Mouse (Mus musculus): ENCODE data around the gene Snx15. TPM values are rescaled to one million over a fixed set of nuclear protein-coding genes. Genes with fewer than 3 reads are reported as not detected.

Gene Snx15
- total RNA-seq (2014; rRNA removed) (71.4 and 84.4 TPM in 2 replicates), polyA plus RNA-seq (2015; fragmentation: Nextera tagmentation; extraction: Ambion mirVana) (60.9 and 62.7 TPM in 2 replicates)

GRCm38 (mm10) chr19:6127760-6128341 is at the start of gene Snx15:
Gene Snx15, minus strand, starts transcription at chr19:6128304.
- WGBS: under 1% methylated on average over 32 of the region's 32 CpGs
- H3K9ac ChIP-seq (replicated peaks; ENCODE audit: low read length): peak within 1 kb of the TSS; percentile 65
- ATAC-seq (peak; percentile 97), DNase-seq (ENCODE audit: low spot score) (peak; percentile 97)
- H3K4me1 ChIP-seq (ENCODE audit: insufficient read depth, low read length): no peaks in the 10 kb centered on the region
- no peaks in the 10 kb centered on the region for H3K27me3 ChIP-seq (ENCODE audit: insufficient read depth, low read length)
- 0 out of 2 replicates have a peak, but pooled peaks have one; percentile 14 for TF ChIP-seq CTCF (IDR thresholded peaks at IDR 0.05; ENCODE audit: low read depth)
- no peaks in the 10 kb centered on the region for H3K36me3 ChIP-seq (ENCODE audit: insufficient read depth, low read length)
- H3K4me3 ChIP-seq (ENCODE audit: low read length): peak within 1 kb of the TSS; percentile 51
- H3K27ac ChIP-seq: peak within 1 kb of the TSS; percentile 93
- no peaks in the 10 kb centered on the region for H3K9me3 ChIP-seq (ENCODE audit: low read length)
- peak within 1 kb of the TSS; percentile 60 for H3K4me2 ChIP-seq (ENCODE audit: low read depth, low read length)

- no peak overlapping the region for H3K4me2 ChIP-seq (ENCODE audit: low read depth, low read length)
- H3K4me3 ChIP-seq (ENCODE audit: low read length): no peak overlapping the region
- H3K4me1 ChIP-seq (ENCODE audit: insufficient read depth, low read length): no peaks in the 10 kb centered on the region
- H3K9me3 ChIP-seq (ENCODE audit: low read length): no peaks in the 10 kb centered on the region
- H3K27me3 ChIP-seq (ENCODE audit: insufficient read depth, low read length): no peaks in the 10 kb centered on the region
- H3K27ac ChIP-seq: no peak overlapping the region
- TF ChIP-seq CTCF (IDR thresholded peaks at IDR 0.05; ENCODE audit: low read depth): no peak
- ATAC-seq (peak; percentile 29; the same call in 1 of the 2 replicates), DNase-seq (ENCODE audit: low spot score) (peak; percentile 15)
- no peak overlapping the region for H3K9ac ChIP-seq (replicated peaks; ENCODE audit: low read length)
- WGBS: 35% methylated on average over 5 of the region's 5 CpGs
- H3K36me3 ChIP-seq (ENCODE audit: insufficient read depth, low read length): no peaks in the 10 kb centered on the region
These were observed 46.7 kb upstream of the Snx15 start for GRCm38 (mm10) chr19:6174771-6175170.

- Histone ChIP-seq H3K9me3 (ENCODE audit: low read length) (no peaks in the 10 kb centered on the region), H3K36me3 (ENCODE audit: insufficient read depth, low read length) (no peaks in the 10 kb centered on the region), H3K4me3 (ENCODE audit: low read length) (no peak overlapping the region), H3K9ac (replicated peaks; ENCODE audit: low read length) (no peak overlapping the region), H3K27me3 (ENCODE audit: insufficient read depth, low read length) (no peaks in the 10 kb centered on the region), H3K4me2 (ENCODE audit: low read depth, low read length) (no peak overlapping the region), H3K4me1 (ENCODE audit: insufficient read depth, low read length) (no peaks in the 10 kb centered on the region), H3K27ac (no peak overlapping the region)
- no peak for DNase-seq (ENCODE audit: low spot score)
- 81% methylated on average over 8 of the region's 8 CpGs for WGBS
- no peak for ATAC-seq
- TF ChIP-seq CTCF (IDR thresholded peaks at IDR 0.05; ENCODE audit: low read depth): no peak
These were observed 43.1 kb upstream of the Snx15 start for GRCm38 (mm10) chr19:6171215-6171614.

GRCm38 (mm10) chr19:6166750-6167149 is 38.6 kb upstream of the Snx15 start:
- no peak for TF ChIP-seq CTCF (IDR thresholded peaks at IDR 0.05; ENCODE audit: low read depth)
- H3K4me2 ChIP-seq (ENCODE audit: low read depth, low read length): no peak overlapping the region
- DNase-seq (ENCODE audit: low spot score) (no peak), ATAC-seq (no peak)
- 71% methylated on average over 4 of the region's 4 CpGs for WGBS
- H3K4me3 ChIP-seq (ENCODE audit: low read length): no peak overlapping the region
- H3K27me3 ChIP-seq (ENCODE audit: insufficient read depth, low read length): no peaks in the 10 kb centered on the region
- H3K9me3 ChIP-seq (ENCODE audit: low read length): no peaks in the 10 kb centered on the region
- H3K4me1 ChIP-seq (ENCODE audit: insufficient read depth, low read length): no peaks in the 10 kb centered on the region
- H3K36me3 ChIP-seq (ENCODE audit: insufficient read depth, low read length): no peaks in the 10 kb centered on the region
- H3K27ac ChIP-seq: no peak overlapping the region
- H3K9ac ChIP-seq (replicated peaks; ENCODE audit: low read length): no peak overlapping the region

GRCm38 (mm10) chr19:6163872-6164547 is 35.9 kb upstream of the Snx15 start:
- Histone ChIP-seq H3K9me3 (ENCODE audit: low read length) (no peaks in the 10 kb centered on the region), H3K27me3 (ENCODE audit: insufficient read depth, low read length) (no peaks in the 10 kb centered on the region), H3K9ac (replicated peaks; ENCODE audit: low read length) (no peak overlapping the region), H3K36me3 (ENCODE audit: insufficient read depth, low read length) (no peaks in the 10 kb centered on the region), H3K4me2 (ENCODE audit: low read depth, low read length) (no peak overlapping the region), H3K4me3 (ENCODE audit: low read length) (no peak overlapping the region), H3K27ac (no peak overlapping the region), H3K4me1 (ENCODE audit: insufficient read depth, low read length) (no peaks in the 10 kb centered on the region)
- 72% methylated on average over 10 of the region's 10 CpGs for WGBS
- no peak for DNase-seq (ENCODE audit: low spot score)
- no peak for TF ChIP-seq CTCF (IDR thresholded peaks at IDR 0.05; ENCODE audit: low read depth)
- ATAC-seq: no peak

- 75% methylated on average over 6 of the region's 6 CpGs for WGBS
- DNase-seq (ENCODE audit: low spot score): no peak
- Histone ChIP-seq H3K9me3 (ENCODE audit: low read length) (no peaks in the 10 kb centered on the region), H3K4me2 (ENCODE audit: low read depth, low read length) (no peak overlapping the region), H3K4me1 (ENCODE audit: insufficient read depth, low read length) (no peaks in the 10 kb centered on the region), H3K27ac (no peak overlapping the region), H3K27me3 (ENCODE audit: insufficient read depth, low read length) (no peaks in the 10 kb centered on the region), H3K36me3 (ENCODE audit: insufficient read depth, low read length) (no peaks in the 10 kb centered on the region), H3K4me3 (ENCODE audit: low read length) (no peak overlapping the region), H3K9ac (replicated peaks; ENCODE audit: low read length) (no peak overlapping the region)
- TF ChIP-seq CTCF (IDR thresholded peaks at IDR 0.05; ENCODE audit: low read depth): no peak
- 0 out of 2 replicates have a peak, but pooled peaks have one; percentile 38 for ATAC-seq
These were observed 29.1 kb upstream of the Snx15 start for GRCm38 (mm10) chr19:6157220-6157619.

- no peak for DNase-seq (ENCODE audit: low spot score)
- Histone ChIP-seq H3K9me3 (ENCODE audit: low read length) (no peaks in the 10 kb centered on the region), H3K4me1 (ENCODE audit: insufficient read depth, low read length) (no peaks in the 10 kb centered on the region), H3K9ac (replicated peaks; ENCODE audit: low read length) (no peak overlapping the region), H3K27ac (no peak overlapping the region), H3K27me3 (ENCODE audit: insufficient read depth, low read length) (no peaks in the 10 kb centered on the region), H3K4me2 (ENCODE audit: low read depth, low read length) (no peak overlapping the region), H3K36me3 (ENCODE audit: insufficient read depth, low read length) (no peaks in the 10 kb centered on the region), H3K4me3 (ENCODE audit: low read length) (no peak overlapping the region)
- ATAC-seq: no peak
- TF ChIP-seq CTCF (IDR thresholded peaks at IDR 0.05; ENCODE audit: low read depth): peak; percentile 25
- WGBS: 60% methylated on average over 8 of the region's 8 CpGs
These were observed 28.3 kb upstream of the Snx15 start for GRCm38 (mm10) chr19:6156372-6156771.
